Mouse (Mus musculus): Measurements from ENCODE around the gene Dcaf17. TPM values are rescaled to one million over a fixed set of nuclear protein-coding genes. Genes with fewer than 3 reads are reported as not detected.

Gene Dcaf17
- 9.6 and 10.1 TPM in 2 replicates for polyA plus RNA-seq (2015; fragmentation: Nextera tagmentation; extraction: Ambion mirVana)

GRCm38 (mm10) chr2:71055300-71056114 lies at the start of gene Dcaf17, which contains the start of gene Mettl8:
Gene Dcaf17 (plus strand): TSS chr2:71055328.
Gene Mettl8 (minus strand): TSS chr2:71055583.

GRCm38 (mm10) chr2:71117797-71118708 lies 62.9 kb downstream of the Dcaf17 start, which contains the start of gene Cybrd1:
Gene Cybrd1 (plus strand): TSS chr2:71117923.

Other genes starting within 250 kb of the Dcaf17 start
- 17.5 and 19.6 TPM in 2 replicates for gene Tlk1, start 229.6 kb upstream of the Dcaf17 start, polyA plus RNA-seq (2015; fragmentation: Nextera tagmentation; extraction: Ambion mirVana)
- gene Mettl8, start 255 bp downstream of the Dcaf17 start, polyA plus RNA-seq (2015; fragmentation: Nextera tagmentation; extraction: Ambion mirVana): 7.1 and 7.3 TPM in 2 replicates
- gene Cybrd1, start 62.6 kb downstream of the Dcaf17 start, polyA plus RNA-seq (2015; fragmentation: Nextera tagmentation; extraction: Ambion mirVana): 0.94 and 1.2 TPM in 2 replicates
- gene Dync1i2, start 156.4 kb downstream of the Dcaf17 start, polyA plus RNA-seq (2015; fragmentation: Nextera tagmentation; extraction: Ambion mirVana): 40.6 and 46.9 TPM in 2 replicates

Measured in skeletal muscle tissue, postnatal 0 days (tissue).